Mouse (Mus musculus): ENCODE data around the gene Cyp2d34. TPM values are rescaled to one million over a fixed set of nuclear protein-coding genes. Genes with fewer than 3 reads are reported as not detected.

Cyp2d34 gene
- total and polyA plus RNA-seq, 3 experiments: not detected

GRCm38 (mm10) chr15:82582621-82583020 lies 38.1 kb downstream of the Cyp2d34 start:
- no peaks in the 10 kb centered on the region for H3K36me3 ChIP-seq (ENCODE audit: control insufficient read depth, insufficient read depth, low read length)
- 69% methylated on average over 9 of the region's 9 CpGs for WGBS
- no peaks in the 10 kb centered on the region for H3K4me1 ChIP-seq (ENCODE audit: control insufficient read depth, insufficient read depth, low read length)
- no peaks in the 10 kb centered on the region for H3K27me3 ChIP-seq (ENCODE audit: control insufficient read depth, insufficient read depth, low read length)
- TF ChIP-seq POLR2A (IDR thresholded peaks at IDR 0.05; ENCODE audit: insufficient read depth, low read depth, low read length) (no peak), CTCF (IDR thresholded peaks at IDR 0.05) (no peak)
- no peak for DNase-seq
- H3K79me2 ChIP-seq (replicated peaks; ENCODE audit: control insufficient read depth, insufficient read depth, low read length): no peaks in the 10 kb centered on the region
- intact Hi-C loops (cut with DNase I): no loop called here
- no peak overlapping the region for H3K4me3 ChIP-seq
- H3K27ac ChIP-seq: no peak overlapping the region
- no peak overlapping the region for H3K9ac ChIP-seq (ENCODE audit: low read depth, low read length)

- Histone ChIP-seq H3K9ac (ENCODE audit: low read depth, low read length) (no peak overlapping the region), H3K4me3 (no peak overlapping the region), H3K79me2 (replicated peaks; ENCODE audit: control insufficient read depth, insufficient read depth, low read length) (no peaks in the 10 kb centered on the region), H3K27ac (no peak overlapping the region), H3K36me3 (ENCODE audit: control insufficient read depth, insufficient read depth, low read length) (no peaks in the 10 kb centered on the region), H3K4me1 (ENCODE audit: control insufficient read depth, insufficient read depth, low read length) (no peaks in the 10 kb centered on the region), H3K27me3 (ENCODE audit: control insufficient read depth, insufficient read depth, low read length) (no peaks in the 10 kb centered on the region)
- intact Hi-C loops (cut with DNase I): no loop called here
- no peak for DNase-seq
- TF ChIP-seq POLR2A (IDR thresholded peaks at IDR 0.05; ENCODE audit: insufficient read depth, low read depth, low read length): no peak
- no peak for TF ChIP-seq CTCF (IDR thresholded peaks at IDR 0.05)
- TF ChIP-seq EP300 (IDR thresholded peaks at IDR 0.05; ENCODE audit: insufficient read depth, low read depth, low read length): no peak
- WGBS: 80% methylated on average over 2 of the region's 2 CpGs
Observed at GRCm38 (mm10) chr15:82579071-82579470, 41.7 kb downstream of the Cyp2d34 start.

- TF ChIP-seq POLR2A (IDR thresholded peaks at IDR 0.05; ENCODE audit: insufficient read depth, low read depth, low read length) (no peak), CTCF (IDR thresholded peaks at IDR 0.05) (no peak), EP300 (IDR thresholded peaks at IDR 0.05; ENCODE audit: insufficient read depth, low read depth, low read length) (no peak)
- Histone ChIP-seq H3K4me3 (no peak overlapping the region), H3K4me1 (ENCODE audit: control insufficient read depth, insufficient read depth, low read length) (no peaks in the 10 kb centered on the region), H3K36me3 (ENCODE audit: control insufficient read depth, insufficient read depth, low read length) (no peaks in the 10 kb centered on the region), H3K9ac (ENCODE audit: low read depth, low read length) (no peak overlapping the region), H3K79me2 (replicated peaks; ENCODE audit: control insufficient read depth, insufficient read depth, low read length) (no peaks in the 10 kb centered on the region), H3K27ac (no peak overlapping the region), H3K27me3 (ENCODE audit: control insufficient read depth, insufficient read depth, low read length) (no peaks in the 10 kb centered on the region)
- 65% methylated on average over 1 of the region's 1 CpGs for WGBS
- intact Hi-C loops (cut with DNase I): no loop called here
- no peak for DNase-seq
Observed at GRCm38 (mm10) chr15:82572856-82573255, 47.9 kb downstream of the Cyp2d34 start.

Small RNA genes lying within 50 kb of the gene (microRNA-seq; reads per million reads assigned to microRNA genes)
- gene Gm27463: 0 reads per million in 2 experiments
- gene Gm27742: 0 reads per million in 2 experiments

Other genes starting within 250 kb of the Cyp2d34 start
- gene Cyp2d22, start 240.7 kb downstream of the Cyp2d34 start, total RNA-seq (2021): 10 to 100 TPM; 25.5 to 27.0 TPM
- 44.0 and 48.4 TPM in 2 replicates for gene Cyp2d22, start 240.7 kb downstream of the Cyp2d34 start, polyA plus RNA-seq (2012; rRNA removed)
- gene Cyp2d11, start 226.9 kb downstream of the Cyp2d34 start, total RNA-seq (2021): under 1 TPM in 1 of 2 experiments, not detected in 1; 0.18 TPM
- not detected in 2 replicates for gene Cyp2d11, start 226.9 kb downstream of the Cyp2d34 start, polyA plus RNA-seq (2012; rRNA removed)
- under 1 TPM; 0.26 to 0.34 TPM for gene Cyp2d10, start 213.8 kb downstream of the Cyp2d34 start, total RNA-seq (2021)
- 0.08 and 0.38 TPM in 2 replicates for gene Cyp2d10, start 213.8 kb downstream of the Cyp2d34 start, polyA plus RNA-seq (2012; rRNA removed)
- not detected for gene Cyp2d9, start 187.5 kb downstream of the Cyp2d34 start, total RNA-seq (2021)
- gene Cyp2d9, start 187.5 kb downstream of the Cyp2d34 start, polyA plus RNA-seq (2012; rRNA removed): 0.16 TPM in 1 of 2 replicates, not detected in the other
- not detected for gene Cyp2d12, start 65.9 kb downstream of the Cyp2d34 start, total RNA-seq (2021)
- not detected in 2 replicates for gene Cyp2d12, start 65.9 kb downstream of the Cyp2d34 start, polyA plus RNA-seq (2012; rRNA removed)
- not detected for gene Cyp2d40, start 143.2 kb upstream of the Cyp2d34 start, total RNA-seq (2021)
- gene Cyp2d40, start 143.2 kb upstream of the Cyp2d34 start, polyA plus RNA-seq (2012; rRNA removed): not detected in 2 replicates
- not detected for gene Cyp2d26, start 173.3 kb upstream of the Cyp2d34 start, total RNA-seq (2021)
- gene Cyp2d26, start 173.3 kb upstream of the Cyp2d34 start, polyA plus RNA-seq (2012; rRNA removed): 1.3 TPM in 1 of 2 replicates, not detected in the other